Mouse (Mus musculus): ENCODE data around the gene Galt.

Galt gene

GRCm38 (mm10) chr4:41754797-41755337, at the start of gene Galt:
Galt (plus strand) TSS chr4:41755228.
- no peak for DNase-seq

DNA sequence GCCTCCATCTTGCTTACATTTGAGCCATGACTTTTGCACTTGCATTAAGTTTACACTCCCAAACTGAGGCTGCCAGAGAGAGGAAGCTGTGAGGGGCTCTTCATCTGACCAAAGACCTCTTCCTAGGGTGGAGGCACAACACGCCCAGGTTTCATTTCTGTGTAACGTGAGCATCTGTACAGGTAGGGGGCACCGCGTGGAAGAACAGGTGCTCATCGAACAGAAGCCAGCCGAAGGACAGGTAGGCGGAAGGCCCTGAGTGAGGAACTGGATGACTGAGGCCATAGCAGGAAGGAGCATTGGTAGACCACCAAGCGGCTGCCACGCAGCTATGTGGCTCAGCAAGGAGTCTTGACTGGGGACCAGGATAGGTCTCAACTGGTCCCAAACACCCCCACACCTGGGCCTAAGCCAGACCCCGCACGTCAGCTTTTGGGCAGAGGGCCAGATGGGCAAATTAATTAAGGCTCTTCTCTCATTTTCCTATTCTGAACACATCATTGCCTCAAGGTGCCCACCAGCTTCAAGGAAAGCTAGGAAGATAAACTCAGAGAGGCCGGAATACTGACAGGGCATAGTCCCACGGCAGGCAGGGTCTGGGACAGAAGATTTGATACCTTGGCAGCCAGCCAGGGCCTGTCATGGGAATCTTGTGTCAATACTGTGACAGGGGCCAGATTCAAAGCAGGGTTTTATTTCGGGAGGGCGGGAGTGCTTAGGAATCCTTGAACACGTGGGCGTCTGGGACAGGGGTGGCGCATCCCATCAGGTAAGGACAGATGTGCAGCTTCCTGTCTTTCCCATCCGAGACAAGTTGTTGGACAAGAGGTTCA, 48.9 kb upstream of the Galt start:
- DNase-seq = no peak

DNA sequence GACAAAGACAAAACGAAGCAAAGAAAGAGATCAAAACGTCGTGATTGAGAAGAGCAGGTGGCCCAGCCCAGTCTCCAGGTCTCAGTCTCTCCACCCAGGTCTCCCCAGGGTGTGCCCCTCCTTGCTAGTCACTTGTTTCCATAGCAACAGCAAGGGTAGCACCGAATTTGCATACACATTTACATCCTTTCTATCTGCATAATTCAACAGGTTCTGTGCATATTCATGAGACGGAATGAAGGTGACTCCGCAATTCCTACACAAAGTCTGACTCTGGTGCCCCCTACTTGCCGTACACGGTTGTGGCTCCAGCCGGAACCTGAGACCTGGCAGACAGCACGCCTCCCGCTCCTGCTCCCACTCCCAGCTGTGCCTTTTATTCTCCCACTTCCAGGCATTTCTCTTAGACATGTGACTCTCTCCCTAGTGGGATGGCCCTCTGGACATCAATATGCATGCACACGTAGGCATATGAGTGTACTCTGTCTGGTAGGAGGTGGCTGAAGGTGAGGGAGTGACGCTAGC, 48.0 kb upstream of the Galt start:
- peak; percentile 46 to 62 for DNase-seq

GRCm38 (mm10) chr4:41708192-41708745, 46.8 kb upstream of the Galt start:
- no peak for DNase-seq

GRCm38 (mm10) chr4:41710229-41710628, 44.8 kb upstream of the Galt start:
- DNase-seq = no peak

DNA sequence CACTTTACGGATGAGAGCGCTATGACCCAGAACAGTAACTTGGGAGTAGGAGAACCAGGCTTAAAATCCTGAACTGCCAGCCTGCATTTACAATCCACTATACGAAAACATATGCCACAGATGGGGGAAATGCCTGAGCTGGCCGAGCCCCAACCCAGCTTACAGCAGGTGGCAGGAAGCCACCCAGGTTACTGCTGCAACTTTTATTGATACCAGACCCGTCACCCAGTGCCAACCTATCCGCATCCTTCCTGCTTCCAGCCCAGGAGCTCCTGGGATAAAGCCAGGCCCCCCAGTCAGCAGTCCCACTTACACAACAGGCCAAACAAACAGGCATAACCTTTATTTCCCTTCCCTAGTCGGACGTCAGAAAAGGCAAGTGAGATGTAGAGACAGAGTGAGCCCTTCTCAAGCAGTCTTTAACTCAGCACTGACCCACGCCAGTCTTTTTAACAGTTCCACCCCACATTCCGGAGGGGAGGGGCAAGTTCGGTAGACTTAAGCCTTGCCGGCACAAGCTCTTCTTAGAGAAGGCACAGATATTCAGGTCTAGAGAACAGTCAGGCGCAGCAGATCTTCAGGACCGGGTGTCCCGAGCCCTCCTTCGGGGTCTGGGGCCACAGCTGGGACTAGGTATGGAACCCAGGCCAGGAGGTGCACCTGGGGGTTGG, 43.2 kb upstream of the Galt start:
- DNase-seq = no peak

DNA sequence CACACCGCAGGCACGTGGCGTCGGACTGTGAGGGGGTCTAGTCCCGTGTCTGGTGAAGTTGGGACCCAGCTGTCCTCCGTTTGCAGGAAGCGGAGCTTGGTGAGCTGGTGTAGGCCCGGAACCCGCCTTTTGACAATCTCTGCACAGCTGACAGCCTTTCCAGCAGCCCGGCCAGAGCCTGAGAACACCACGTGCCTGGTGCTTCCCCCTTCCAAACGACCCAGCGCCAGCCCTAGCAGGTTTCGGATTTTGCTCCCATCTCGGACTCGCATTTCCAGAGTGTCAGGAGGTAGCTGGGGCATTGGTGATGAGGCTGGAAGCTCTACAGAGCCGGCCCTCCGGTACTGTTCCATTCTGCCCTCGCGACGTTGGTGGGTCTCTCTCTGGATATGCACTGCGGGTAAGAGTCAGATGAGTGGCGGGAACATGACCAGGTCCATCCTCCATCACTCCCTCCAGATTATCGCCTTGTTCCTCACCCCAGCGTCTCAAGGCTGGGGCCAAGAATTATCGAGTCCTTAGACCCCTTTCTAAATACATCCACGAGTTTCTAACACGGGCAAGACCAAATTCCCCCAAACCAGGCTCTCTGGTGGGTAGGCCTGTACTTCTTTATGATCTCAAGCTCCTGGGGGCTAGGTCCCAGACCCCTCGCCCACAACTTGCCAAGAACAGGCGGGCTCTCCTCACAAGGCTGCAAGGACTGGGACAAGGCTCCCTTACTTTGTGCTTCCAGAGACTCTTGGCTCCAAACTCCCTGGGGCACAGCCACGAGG, 42.4 kb upstream of the Galt start:
- DNase-seq = no peak

DNA sequence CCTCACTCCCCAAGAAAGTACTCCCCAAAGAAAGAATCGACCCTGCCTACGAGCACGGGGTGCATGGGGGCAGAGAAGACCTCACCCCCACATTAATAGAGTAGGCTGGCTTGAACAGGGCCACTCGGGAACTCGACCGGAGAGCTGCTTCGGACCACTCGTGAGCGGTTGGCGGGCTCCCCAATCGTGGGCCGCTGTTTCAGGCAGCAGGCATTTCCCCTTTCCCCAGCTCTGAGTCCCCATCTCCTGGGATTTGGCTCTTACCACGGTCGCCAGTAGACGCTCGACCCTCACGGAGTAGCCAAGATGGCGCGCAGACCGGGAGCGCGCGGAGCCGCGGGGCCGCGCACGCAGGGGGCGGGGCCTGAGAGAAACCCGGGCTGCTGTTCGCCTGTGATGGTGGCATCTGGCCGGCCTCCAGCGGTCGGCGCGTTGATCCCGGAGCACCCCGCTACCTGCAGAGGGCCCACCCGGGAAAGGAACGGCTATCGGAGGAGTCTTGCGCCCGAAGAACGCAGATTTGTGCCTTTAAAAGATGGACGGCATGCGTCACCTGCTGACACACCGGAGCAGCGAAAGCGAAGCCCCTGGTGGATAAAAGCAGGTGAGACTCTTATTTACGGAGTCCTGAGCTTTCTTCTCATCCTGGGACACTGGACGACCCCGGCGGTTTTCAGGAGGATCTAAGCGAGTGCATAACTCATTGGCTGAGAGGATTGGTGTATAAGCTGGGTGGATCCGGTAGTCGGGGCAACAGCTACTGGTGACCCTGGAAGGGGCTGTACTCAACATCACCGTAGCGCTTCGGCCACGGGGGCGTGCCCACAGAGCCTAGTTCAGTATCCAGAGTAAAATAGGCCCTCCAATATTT, 41.6 kb upstream of the Galt start, which contains the start of gene Rpp25l:
Rpp25l (minus strand) TSS at position 338 of the 871 bp plus-strand sequence.
- peak; percentile 70 to 75 for DNase-seq

DNA sequence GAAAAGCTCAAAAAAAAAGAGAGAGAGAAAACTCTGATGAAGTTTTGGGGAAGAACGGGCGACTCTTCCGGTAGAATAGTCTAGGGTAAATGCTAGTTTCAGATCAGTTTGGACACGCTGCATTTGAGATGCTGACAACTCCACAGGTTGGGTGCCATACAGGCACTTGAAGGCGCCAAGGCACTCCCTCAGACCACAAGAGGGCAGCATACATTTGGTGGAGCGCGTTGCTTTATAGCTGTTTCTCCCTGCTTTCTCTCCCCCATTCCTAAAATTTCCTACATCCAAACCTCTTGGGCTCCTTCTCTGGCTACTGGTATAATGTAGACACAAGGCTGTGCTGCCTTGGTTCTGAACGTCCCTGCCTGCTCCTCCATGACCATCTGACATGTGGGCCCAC, 40.8 kb upstream of the Galt start:
- no peak for DNase-seq

DNA sequence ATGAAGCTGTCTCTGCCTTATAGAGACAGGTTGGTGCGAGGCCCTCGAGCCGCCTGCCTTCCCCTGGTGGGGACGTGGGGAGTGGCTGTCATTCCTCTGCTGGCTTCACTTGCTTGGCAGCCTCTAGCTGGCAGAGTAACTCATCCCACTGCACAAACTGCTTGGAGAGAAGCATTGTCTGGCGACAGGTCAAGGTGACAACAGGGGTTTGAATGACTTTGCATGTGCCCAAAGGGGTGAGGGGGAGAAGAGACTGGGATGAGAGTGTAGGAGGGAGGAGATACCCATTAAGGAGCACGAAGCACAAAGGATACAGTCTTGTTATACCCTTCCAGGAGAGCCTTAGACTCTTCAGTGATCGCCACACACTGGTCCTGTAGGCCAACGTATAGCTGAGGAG, 39.9 kb upstream of the Galt start:
- no peak for DNase-seq

DNA sequence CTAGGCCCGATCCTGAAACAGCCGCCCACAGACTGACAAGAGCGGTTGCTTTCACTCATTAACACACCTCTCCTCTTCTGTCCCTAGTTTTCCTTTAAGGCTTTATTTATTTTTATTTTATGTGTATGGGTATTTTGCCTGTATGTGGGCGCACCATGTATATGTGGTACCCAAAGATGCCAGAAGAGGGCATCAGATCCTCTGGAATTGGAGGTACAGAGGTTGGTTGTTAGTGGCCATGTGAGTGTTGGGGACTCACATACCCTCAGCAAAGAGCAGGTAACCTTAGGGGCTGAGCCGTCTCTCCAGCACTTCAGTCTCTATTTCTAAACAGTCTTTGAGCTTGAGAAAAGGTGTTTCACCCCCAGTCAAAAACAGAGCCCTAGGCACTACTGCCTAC, 39.4 kb upstream of the Galt start:
- no peak for DNase-seq

- no peak for DNase-seq
These were observed 38.2 kb upstream of the Galt start for GRCm38 (mm10) chr4:41716834-41717233.

DNA sequence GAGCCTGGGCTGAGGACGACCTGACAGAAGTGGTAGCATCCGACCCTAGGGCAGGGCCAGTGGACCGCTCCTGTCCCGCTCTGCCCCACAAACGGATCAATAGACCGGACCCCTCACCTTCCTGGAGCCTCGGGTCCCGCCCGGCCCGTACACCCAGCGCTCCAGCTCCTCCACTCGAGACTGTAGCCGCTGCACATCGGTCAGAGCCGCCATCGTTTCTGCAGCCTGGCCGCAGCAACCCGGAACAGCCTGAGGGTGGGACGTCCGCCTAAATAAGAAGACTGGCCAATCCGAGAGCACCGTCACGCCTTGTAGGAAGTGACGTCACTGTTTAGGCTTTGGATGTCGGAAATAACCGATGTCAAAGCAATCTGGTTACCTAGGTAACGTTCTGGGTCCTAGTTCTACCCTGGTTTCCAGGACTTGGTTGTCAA, 32.1 kb upstream of the Galt start, which contains the start of gene Dctn3:
Dctn3 (minus strand) TSS at position 253 of the 434 bp plus-strand sequence.
- peak; percentile 76 to 80 for DNase-seq

DNA sequence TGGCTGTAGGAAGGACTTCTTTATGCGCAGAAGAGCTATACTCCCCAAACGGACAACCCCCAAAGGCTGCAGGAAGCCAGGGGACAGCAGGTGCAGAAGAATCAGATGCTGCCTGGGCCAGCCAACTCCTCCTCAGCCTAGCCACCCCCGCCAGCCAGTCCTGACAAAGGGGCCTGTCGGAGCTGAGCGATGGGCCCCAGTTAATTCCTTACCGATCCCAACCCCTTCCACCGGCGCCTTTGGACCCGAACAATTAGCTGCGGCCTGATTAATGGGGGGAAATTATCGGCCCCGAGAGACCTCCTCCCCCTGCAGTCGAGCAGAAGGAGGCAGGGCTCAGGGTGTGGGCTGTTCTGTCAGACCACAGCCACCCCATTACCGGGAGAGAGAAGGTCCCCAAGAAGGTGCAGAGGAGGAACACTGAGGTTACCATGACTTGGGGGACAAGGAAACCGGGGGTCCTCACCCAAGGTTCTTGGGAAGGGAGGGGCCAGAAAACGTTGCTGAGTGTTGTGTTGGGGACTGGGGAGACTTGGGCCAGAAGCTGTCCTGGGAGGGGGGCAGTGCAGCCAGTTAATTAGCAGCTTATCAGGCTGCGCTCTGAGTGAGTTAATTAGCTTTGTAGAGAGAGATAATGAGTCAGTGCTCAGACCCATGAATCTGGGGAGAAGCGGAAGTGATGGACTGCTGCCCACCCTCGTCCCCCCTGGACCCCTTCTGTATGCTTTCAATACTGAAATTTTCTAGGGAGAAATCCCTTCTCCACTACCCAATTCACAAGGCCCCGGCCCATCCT, 28.0 kb upstream of the Galt start:
- DNase-seq = no peak

- peak; percentile 43 to 54 for DNase-seq
These were observed 23.8 kb upstream of the Galt start, which contains the start of gene Arid3c for GRCm38 (mm10) chr4:41731052-41731765. Arid3c (minus strand) TSS chr4:41731142.

DNA sequence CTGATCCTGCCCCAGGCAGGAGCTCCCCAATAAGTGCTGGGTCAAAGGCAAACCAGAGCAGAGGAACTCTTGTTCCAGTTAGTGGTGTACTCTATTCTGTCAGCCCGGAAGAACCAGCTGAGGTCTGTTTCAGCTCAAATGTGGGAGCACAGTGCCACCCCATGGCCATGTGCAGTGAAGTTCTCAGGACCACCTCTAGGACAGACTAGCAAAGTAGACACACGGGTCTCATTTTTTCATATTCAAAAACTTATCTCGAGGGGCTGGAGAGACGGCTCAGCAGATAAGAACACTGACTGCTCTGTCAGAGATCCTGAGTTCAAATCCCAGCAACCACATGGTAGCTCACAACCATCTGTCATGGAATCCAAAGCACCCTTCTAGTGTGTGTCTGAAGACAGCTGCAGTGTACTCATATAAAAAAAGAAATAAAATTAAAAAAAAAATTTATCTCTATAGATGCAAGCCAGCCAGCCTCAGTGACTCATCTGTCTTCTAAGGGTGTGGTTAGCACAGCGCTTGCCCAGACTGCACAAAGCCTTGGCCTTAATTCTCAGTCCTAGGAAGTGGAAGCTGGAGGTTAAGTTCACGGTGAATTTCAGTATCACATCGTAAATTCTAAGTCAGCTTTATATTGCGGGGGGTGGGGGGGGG, 17.3 kb upstream of the Galt start:
- DNase-seq = peak; percentile 50 to 61

DNA sequence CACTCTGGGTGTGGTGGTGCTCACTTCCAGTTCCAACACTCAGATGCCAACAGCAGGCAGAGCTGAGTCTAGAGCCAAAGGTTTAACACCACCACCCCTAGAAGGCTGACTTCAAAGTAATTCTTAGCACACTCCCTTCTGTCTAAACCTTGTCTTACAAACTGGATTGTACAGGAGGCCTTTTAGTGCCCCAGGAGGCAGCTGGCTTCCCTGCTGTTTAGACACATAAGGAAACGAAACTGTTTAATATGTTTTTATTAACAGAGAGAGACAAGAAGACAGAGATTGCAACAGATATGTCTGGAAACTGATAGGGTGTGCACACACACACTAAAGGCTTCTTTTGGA, 16.8 kb upstream of the Galt start:
- DNase-seq = no peak

- no peak for DNase-seq
These were observed 15.8 kb upstream of the Galt start for GRCm38 (mm10) chr4:41739260-41739659.
